Mouse (Mus musculus): ENCODE measurements around the gene Calcoco2.

DNA sequence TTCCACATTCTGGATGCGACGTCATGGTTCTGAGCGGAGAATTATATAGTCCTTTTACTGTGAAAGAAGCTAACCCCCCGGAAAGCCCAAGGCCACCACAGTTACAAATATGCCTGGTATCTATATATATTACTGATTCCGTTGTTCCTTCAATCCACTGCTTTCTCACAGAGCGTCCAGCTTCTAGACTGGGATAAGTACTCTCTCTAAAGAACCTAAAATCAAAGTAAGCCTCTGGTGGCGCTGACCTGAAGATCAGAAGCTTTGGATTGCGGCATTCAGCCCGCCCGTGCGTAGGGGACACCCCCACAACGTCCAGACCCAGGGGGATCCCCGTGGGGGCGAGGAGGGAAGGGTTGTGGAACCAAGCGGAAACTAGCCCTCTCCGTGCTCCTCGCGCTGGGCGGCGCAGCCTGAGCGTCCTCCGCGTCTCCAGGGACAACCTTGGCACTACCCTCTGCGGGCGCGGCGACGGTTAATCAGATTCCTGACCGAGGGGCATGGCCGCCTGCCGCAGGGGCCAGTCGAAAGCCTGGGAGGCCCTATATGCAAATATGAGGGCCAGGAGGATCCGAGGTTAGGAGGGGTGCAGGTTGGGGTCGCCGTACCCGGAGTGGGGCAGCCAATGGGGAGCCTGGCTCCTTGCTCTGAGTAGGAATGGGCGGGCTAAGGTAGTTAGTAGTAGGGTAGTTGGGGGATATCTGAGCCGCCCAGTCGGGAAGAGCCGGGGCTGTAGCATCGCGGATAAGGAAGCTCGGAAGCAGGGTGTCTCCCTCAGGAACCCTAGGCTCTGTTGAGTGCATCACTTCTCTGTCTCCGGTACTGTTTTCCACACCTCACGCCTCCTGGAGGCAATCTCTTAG is 12.5 kb upstream of the Calcoco2 start:
- TF ChIP-seq CTCF (IDR thresholded peaks at IDR 0.05) (no peak), POLR2A (IDR thresholded peaks at IDR 0.05; ENCODE audit: insufficient read depth, low read depth, low read length) (no peak), EP300 (IDR thresholded peaks at IDR 0.05; ENCODE audit: insufficient read depth, low read depth, low read length) (no peak)
